Mouse (Mus musculus) heart, postnatal 14 days (tissue): Measurements from ENCODE around the gene Boll. TPM values are rescaled to one million over a fixed set of nuclear protein-coding genes. Genes with fewer than 3 reads are reported as not detected.

Experiments
- DNase-seq, 2 experiments: peaks; one replicate each; pipeline ENCODE4 v3.0.0; 2021 to 2022
- intact Hi-C: fragments of 180-260 bp; cut with DNase I; formaldehyde crosslinking; loops from one replicate; pipeline ENCODE4 v1.15.1; 2025
- total RNA-seq, 2 experiments: library from RNA; stranded (reverse); gene quantifications; 2 replicates each; pipeline ENCODE4 v1.2.3; 2021

Boll gene
- total RNA-seq, 2 experiments from 2014 or later, result not detected

DNA sequence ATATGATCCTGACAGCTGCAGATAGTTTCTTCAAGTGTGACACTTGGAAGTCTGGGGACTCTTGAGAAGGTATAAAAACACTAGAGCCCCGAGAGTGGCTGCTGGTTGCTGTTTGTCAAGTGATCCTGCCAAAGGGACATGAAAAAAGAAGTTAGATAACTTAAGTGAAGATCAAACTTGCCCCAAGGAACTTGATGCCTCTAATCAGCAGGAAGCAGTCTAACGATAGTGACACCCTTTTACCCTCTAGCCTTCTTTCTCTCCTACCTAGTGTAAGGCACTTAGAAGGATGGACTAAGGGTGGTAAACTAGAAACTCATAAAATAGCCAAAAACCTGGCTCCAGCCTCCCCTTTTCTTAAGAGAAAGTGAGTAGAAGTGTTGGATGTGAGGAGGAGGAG lies 98.9 kb downstream of the Boll start:
- intact Hi-C loops, result no loop called here
- DNase-seq, result no peak

DNA sequence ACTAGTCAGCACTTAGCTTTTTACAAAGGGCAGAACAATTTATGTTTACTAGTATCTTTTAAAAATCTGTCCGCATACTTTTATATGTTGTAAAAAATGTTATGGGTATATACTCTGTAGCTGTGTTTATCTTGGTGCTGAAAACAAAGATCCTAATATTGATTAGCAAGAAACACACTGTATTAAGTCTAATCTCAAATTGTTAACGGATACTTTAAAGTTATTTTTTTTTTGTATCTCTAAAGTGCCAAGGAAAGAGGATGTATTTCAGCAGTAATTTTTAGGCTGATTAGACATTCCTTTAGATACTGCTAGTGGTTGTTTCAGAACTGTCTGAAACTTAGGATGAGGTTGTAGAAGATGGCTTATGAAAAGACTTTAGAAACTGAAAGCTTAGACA lies 116.9 kb downstream of the Boll start:
- intact Hi-C loops, result no loop called here
- DNase-seq, result no peak

DNA sequence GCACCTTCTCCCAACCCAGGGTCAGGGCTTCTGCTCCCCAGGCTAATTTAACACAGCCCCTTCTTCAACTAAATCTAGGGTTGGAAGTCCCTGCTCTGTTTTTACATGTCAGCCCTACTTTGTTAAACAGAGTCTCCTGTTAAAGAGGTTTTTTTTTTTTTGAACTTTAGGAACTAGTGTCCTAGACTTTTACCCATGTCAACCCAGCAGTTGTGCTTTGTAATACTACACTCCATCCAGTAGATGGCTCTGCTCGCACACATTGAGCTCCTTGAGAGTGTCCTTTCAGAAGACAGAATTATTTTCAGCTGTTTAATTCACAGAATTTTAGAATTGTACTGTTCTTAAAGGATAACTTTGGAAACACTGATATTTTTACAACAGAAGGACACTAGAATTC lies 124.0 kb downstream of the Boll start:
- peak in 1 of 2 experiments; percentile 52 for DNase-seq
- intact Hi-C loops, result loop anchor here (1.0 to 10.0 kb wide), 4 partner anchors 123 to 636 kb away; partner anchors contain the start of gene Boll

DNA sequence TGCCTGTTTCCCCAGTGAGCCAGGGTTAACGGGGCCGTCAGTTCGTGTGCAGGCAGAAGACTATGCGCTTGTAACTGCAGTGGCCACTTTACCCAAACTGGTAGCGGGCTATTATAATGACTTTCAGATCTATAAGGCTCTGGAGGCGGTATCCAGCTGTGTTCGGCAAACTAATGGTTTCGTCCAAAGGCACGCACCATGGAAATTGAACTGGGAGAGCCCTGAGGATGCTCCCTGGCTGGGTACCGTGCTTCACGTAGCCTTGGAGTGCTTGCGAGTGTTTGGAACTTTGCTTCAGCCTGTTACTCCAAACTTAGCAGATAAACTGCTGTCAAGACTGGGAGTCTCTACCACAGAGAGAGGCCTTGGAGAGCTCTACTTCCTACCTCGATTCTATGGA lies 124.8 kb downstream of the Boll start:
- intact Hi-C loops, result loop anchor here (5.0 to 10.0 kb wide), 3 partner anchors 124 to 636 kb away; partner anchors contain the start of gene Boll
- no peak for DNase-seq

DNA sequence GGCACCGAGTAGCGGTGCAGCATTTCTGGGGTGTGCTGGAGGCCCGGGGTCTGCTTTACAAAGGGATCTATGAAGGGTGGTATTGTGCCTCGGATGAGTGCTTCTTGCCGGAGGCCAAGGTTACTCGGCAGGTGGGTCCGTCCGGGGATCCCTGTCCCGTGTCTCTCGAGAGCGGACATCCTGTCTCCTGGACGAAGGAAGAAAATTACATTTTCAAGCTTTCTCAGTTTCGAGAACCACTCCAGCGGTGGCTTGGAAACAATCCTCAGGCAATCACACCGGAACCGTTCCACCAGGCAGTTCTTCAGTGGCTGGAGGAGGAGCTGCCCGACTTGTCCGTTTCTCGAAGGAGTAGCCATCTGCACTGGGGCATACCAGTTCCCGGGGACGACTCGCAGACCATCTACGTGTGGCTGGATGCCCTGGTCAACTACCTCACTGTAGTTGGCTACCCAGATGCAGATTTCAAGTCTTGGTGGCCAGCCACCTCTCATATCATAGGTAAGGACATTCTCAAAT lies 125.6 kb downstream of the Boll start:
- intact Hi-C loops, result loop anchor here (2.0 to 10.0 kb wide), 4 partner anchors 107 to 637 kb away; partner anchors contain the start of genes Boll and Mob4
- DNase-seq, result no peak

DNA sequence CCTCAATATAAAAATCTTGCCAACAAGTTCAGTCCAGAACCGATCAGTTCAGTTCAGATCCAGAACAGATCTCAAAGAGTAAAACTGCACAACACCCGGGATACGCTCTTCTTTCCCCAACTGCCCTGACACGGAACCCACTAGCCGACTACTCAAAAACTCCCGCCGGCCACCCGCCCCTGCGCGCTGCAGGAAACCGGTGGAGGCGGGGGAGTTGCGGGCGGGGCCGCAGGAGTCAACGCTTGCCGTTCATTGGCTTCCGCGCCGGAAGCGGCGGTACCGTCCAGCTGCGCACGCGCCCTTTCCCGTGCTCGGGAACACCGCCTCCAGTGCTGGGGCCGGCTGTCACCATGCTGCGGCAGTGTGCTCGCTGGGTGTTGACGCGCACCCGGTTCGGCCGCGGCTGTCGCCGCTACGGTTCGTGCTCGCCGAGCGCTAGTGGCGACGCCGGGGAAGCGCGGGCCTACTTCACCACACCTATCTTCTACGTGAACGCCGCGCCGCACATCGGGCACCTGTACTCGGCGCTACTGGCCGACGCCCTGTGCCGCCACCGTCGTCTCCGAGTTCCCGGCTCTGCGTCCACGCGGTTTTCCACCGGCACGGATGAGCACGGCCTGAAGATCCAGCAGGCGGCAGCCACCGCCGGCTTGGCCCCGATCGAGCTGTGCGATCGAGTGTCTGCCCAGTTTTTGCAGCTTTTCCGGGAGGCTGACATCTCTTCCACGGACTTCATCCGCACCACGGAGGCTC lies 126.2 kb downstream of the Boll start, which contains the start of gene Mars2:
Gene Mars2 (plus strand): TSS at position 288 of the 753 bp plus-strand sequence.
- peak; percentile 97 to 98 for DNase-seq
- intact Hi-C loops, result loop anchor here (2.0 to 10.0 kb wide), 4 partner anchors 106 to 638 kb away; partner anchors contain the start of genes Boll and Mob4

DNA sequence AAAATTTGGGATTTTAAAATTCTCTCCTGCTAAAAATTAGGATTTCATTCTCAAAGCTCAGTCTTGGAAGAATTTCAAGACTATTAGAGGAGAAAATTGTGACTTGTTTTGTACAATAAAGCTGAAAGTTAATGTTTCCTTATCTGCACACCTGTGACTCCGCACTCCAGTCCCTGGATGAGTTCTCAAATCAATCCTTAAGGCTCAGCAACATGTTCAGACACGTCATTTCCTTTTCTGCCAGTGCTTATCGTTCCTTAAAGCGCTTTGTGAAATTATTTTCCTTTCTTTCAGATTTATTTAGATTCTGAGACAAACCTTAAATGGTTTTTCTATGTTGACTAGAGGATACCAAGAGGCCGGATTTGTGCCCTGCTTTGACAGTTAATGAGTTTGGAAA lies 126.8 kb downstream of the Boll start:
- intact Hi-C loops, result loop anchor here (2.0 to 10.0 kb wide), 4 partner anchors 106 to 638 kb away; partner anchors contain the start of genes Boll and Mob4
- DNase-seq, result no peak

DNA sequence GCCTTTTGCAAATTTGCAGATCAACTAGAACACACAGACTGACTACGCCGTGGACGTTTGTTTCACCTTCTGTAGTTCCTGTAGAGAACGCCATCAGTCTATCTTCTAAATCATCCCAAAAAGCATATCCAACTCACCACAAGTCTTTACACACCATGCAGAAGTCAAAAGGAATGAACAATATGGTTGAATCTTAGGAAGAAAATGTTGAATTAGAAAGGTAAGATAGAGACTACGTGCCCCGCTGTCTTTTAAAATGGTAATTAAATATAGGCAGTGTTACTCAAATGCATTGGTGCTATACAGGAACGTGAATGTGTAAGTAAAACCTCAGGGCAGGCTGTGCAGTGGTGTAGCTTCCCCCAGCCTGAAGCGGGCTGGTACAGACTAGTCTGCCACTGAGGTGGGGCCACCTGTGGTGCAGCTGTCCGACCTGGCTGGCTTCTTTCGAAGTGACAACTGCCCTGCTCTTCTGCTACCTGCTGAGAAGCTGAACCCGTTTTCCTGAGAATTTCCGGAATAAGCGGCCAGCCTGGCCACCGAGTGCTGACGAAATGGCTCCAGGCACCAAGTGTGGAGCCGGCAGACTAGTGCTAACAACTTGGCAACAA lies 128.3 kb downstream of the Boll start:
- intact Hi-C loops, result loop anchor here (5.0 to 10.0 kb wide), 3 partner anchors 127 to 640 kb away; partner anchors contain the start of gene Boll

DNA sequence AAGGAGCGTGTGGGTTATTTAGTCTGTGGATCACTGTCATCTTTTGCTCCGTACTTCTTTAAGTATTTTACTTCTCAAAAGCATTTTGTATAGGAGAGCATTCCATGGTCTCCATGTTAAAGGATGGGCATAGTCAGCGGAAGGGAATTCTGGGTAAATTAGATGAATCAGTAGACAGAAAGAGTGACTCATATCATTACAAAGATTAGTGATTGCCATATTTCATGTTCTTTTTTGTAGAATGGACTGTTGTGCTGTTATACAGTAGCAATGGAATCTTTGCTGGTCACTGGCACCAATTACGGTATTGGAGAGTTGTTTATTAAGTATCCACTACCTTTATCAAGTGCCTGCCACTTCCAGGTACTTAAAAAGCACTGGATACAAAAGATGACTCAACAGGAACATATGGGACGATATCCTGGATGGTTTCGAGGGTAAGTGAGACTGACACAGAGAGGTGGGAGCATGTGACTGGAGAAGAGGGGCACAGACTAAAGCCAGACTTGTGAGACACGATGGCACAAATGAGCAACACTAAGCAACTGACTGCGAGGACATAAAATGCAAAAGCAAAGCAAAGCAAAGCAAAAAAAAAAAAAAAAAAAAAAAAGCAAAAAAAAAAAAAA lies 134.9 kb downstream of the Boll start:
- DNase-seq, result no peak
- intact Hi-C loops, result loop anchor here (5.0 to 10.0 kb wide), 3 partner anchors 36 to 1746 kb away; partner anchors contain the start of genes Hspd1, Hspe1 and Satb2

More for the DNA sequence above, 128.3 kb downstream of the Boll start:
- DNase-seq, result no peak

DNA sequence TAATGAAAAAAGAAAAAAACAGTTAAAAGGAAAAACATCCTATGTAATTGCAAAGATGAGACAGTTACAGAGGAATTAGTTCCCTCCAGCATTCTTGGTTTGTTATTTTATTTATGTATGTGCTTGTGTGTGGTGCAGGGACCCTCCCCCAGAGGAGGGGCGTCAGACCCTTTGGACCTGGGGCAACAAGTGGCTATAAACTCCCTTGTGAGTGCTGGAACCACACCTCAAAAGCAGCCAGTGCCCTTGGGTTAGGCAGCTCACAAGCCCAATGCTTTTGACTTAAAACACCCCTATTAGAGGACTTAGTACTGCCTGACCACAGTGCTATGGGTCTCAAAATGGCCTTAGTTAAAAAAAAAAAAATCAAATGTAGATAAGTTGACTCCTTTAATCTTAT lies 135.9 kb downstream of the Boll start:
- intact Hi-C loops, result loop anchor here (5.0 to 10.0 kb wide), 3 partner anchors 35 to 1747 kb away; partner anchors contain the start of genes Hspd1, Hspe1 and Satb2
- no peak for DNase-seq

DNA sequence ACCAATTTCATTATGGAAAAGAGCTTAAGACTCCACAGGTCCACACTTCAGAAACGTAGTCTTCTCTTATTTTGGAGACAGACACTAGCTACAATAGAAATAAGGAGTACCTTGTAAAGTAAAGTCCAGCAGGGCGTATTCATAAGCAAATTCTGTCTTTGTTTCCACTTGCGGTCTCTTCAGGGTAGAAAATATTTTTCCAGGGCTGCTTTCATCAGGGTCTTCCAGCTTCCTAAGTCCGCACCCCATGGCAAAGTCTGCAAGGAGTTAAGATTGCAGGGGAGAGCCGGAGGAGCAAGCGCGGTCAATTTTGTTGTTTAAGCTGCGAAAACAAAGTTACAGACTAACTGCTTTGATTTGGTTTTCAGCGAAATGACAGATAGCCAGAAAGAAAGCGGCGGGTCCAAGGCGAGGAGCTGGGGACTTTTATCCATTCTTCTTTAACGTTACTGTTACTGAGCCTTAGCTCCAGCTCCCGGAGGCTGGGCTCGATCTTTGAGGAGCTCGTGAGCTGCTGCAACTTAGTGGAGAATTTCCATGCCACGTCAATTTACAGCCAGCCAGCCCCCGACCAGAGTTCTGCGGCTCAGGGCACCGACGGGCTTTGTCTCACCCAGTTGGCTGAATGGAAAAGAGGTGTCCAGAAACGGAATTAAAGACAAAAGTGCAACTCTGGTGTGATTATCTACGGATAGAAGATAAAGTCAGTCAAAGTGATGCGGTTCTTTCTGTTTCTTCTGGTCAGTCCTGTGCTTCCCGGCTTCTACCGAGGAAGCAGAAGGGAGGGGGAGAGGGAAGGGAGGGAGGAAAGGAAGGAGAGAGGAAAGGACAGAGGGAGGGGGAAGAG lies 137.0 kb downstream of the Boll start, which contains the start of gene Rftn2:
Gene Rftn2 (minus strand): TSS at position 772 of the 847 bp plus-strand sequence.
- intact Hi-C loops, result loop anchor here (5.0 to 10.0 kb wide), 3 partner anchors 34 to 1749 kb away; partner anchors contain the start of genes Hspd1, Hspe1 and Satb2
- peak; percentile 41 to 42 for DNase-seq

DNA sequence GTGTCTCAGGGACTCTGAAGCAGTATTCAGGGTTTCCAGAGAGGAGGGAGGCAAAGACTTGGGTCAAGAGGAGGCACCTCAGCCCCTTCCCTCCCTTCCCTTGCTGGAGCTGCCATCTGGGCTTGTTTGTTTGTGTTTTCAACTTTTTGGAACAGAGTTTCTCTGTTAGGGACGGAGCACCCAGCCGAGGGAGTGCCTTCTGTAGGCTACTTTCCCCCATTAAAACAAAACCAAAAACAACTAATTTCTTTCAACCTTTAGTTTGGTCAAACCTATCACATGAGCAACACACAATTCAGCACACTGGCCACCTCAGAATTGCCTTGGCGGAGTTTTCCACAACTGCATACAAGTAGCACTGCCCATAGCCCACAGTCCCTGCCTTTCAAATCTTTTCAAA lies 137.9 kb downstream of the Boll start:
- no peak for DNase-seq
- intact Hi-C loops, result loop anchor here (5.0 to 10.0 kb wide), 3 partner anchors 33 to 1749 kb away; partner anchors contain the start of genes Hspd1, Hspe1 and Satb2

DNA sequence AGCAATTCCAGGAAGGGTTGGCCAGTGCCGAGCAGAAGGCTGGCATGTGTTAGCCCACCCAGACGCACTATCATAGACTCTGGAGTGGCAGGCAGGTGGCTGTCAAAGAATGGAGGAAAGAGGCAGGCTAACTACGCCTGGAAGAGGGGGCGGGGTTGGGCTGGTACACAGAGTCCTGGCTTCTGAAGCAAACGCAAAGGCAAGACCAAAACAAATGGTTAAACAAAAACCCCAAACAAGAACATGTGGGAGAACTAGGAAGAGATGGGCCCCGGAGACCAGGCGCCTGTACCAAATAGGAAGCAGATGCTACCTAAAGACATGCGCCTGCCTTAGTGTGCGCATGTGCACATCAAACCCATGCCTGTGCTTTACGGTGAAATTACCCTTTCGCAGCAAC lies 139.2 kb downstream of the Boll start:
- DNase-seq, result no peak
- intact Hi-C loops, result loop anchor here (10.0 kb wide), 1 partner anchor 1751 kb away; the partner anchor contains the start of gene Satb2

DNA sequence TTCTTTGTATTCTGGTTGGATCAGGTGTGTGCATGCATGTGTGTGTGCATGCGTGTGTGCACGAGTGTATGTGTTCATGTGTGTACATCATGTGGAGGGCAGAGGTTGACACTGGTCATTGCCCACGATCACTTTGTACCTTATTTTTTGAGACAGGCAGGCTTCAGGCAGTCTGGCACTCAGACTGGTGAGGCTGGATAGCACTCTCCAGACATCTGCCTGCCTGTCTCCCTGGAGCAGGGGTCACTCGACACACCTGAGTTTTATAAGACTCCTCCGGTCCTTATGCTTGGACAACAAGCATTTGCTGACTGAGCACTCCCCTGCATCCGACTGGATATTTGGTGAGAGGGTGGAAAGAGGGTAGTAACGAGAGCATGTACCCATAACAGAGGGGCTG lies 140.2 kb downstream of the Boll start:
- DNase-seq, result no peak
- intact Hi-C loops, result loop anchor here (10.0 kb wide), 1 partner anchor 1752 kb away; the partner anchor contains the start of gene Satb2

DNA sequence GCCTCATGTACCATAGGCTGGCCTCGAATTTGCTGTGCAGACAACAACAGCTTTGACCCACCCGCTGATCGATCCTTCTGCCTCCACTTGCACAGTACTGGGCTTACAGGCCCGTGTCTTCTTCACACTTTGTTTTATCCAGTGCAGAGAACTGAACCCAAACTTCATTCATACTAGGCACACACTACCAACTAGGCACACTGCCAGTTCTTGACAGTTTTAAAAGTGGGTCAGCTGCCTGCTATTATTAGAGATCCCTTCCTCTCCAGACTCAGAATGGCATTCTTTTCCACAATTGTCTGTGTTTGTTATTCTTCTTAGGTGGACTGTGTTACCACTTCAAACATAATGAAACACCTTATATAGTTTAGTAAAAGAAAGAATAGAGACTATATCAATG lies 141.9 kb downstream of the Boll start:
- peak; percentile 31 to 62 for DNase-seq

DNA sequence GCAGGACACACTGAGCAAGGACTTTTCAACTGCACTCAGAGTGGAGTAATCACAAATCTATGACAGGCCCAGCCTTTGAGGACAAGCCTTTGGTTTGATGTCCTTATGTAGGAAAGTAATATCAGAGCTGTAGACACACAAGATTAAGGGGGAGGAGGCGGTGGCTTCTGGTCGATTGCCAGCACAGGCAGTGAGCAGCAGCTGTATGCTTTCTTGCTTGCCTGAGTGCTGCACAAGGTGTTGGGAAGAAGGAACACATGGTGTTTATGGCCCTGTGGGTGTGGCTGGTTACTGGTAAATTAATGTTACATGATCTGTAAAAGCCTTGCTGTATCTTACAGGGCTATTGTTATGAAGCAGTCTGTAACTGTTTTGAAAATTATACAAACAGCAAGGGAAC lies 146.1 kb downstream of the Boll start:
- DNase-seq, result peak; percentile 50 to 52
- intact Hi-C loops, result no loop called here

More for the DNA sequence above, 141.9 kb downstream of the Boll start:
- intact Hi-C loops, result loop anchor here (10.0 kb wide), 1 partner anchor 1753 kb away; the partner anchor contains the start of gene Satb2

DNA sequence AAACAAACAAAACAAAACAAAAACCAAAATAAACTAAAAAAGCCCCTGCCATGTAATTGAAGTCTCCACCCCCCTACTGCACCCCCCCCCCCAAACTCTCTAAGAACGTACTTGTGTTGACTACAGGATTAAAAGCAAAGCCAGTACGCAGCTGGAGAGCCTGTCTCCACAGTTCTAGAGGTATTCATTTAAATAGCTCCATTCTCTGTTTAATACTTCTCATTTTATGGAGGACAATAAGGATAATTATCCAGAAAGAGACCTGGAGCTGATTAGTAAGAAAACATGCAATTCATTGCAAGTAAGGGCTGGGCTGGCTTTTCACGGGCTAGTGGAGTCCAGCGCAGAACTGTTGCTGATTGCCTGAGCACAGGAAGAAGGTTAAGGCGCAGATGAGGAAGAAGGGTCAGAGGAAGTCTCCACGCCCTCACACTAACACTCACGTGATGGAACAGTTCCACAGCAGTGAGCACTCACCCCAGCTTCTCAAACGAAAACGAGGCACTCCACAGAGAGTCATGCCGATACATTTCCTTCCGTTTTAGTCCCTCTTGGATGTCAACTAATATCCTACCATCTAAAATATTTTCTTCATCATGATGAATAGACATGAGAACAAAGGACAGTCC lies 148.0 kb downstream of the Boll start:
- DNase-seq, result peak; percentile 28 to 35
- intact Hi-C loops, result no loop called here

DNA sequence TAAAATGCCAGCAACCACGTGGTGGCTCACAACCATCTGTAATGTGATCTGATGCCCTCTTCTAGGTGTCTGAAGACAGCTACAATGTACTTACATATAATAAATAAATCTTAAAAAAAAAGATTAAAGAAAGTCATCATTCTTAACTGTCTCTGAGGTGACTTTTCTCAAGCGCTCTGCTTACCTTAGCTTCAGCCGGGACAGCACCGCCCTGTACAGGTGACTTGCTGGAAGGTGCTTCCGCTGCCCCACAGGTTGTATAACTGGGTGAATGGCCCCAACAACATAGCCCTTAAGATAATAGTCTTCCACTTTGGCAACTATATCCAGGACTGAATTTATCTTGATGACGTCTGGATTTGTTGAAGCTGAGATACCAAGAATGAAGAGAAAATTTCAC lies 149.3 kb downstream of the Boll start:
- intact Hi-C loops, result no loop called here
- no peak for DNase-seq

DNA sequence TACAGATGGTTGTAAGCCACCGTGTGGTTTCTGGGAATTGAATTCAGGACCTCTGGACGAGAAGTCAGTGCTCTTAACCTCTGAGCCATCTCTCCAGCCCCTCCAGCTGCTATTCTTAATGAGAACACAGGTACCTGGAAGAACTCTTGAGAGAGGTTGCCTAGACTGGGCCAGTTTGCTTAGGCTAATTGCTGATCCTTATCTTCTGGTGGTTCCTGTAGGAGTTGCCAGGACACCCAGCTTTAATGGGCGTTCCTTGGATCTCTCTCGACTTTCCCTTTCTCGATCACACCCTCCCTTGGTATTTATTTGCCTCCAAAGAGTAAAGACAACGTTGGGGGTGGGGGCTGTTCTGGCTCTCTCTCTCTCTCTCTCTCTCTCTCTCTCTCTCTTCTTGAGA lies 149.8 kb downstream of the Boll start:
- intact Hi-C loops, result no loop called here
- no peak for DNase-seq
